Mouse (Mus musculus): ENCODE measurements around the gene Zfp444.

Zfp444 gene

GRCm38 (mm10) chr7:6172006-6172649 is at the start of gene Zfp444:
TSS of gene Zfp444 (plus strand) at chr7:6172226.
- in situ Hi-C loops (cut with MboI; ENCODE audit: low pct_unique_long_range_greater_than_20kb in 1 of 2, low sequenced_read_pairs in 2 of 2, unreplicated experiment in 1 of 2) = no loop called here

GRCm38 (mm10) chr7:6126690-6127448 is 45.2 kb upstream of the Zfp444 start:
- in situ Hi-C loops (cut with MboI; ENCODE audit: low pct_unique_long_range_greater_than_20kb in 1 of 2, low sequenced_read_pairs in 2 of 2, unreplicated experiment in 1 of 2) = loop anchor here (5.0 to 25.0 kb wide), 3 partner anchors 60 to 1015 kb away; partner anchors contain the start of gene Rfpl4 (in 1 of the 2)

GRCm38 (mm10) chr7:6130346-6130745 is 41.7 kb upstream of the Zfp444 start:
- in situ Hi-C loops (cut with MboI; ENCODE audit: low pct_unique_long_range_greater_than_20kb in 1 of 2, low sequenced_read_pairs in 2 of 2, unreplicated experiment in 1 of 2) = loop anchor here in 1 of 2 experiments (25.0 kb wide), 1 partner anchor 1018 kb away; the partner anchor contains the start of gene Rfpl4

GRCm38 (mm10) chr7:6132646-6133045 is 39.4 kb upstream of the Zfp444 start:
- in situ Hi-C loops (cut with MboI; ENCODE audit: low pct_unique_long_range_greater_than_20kb in 1 of 2, low sequenced_read_pairs in 2 of 2, unreplicated experiment in 1 of 2) = loop anchor here in 1 of 2 experiments (25.0 kb wide), 1 partner anchor 1020 kb away; the partner anchor contains the start of gene Rfpl4

GRCm38 (mm10) chr7:6136497-6136896 is 35.5 kb upstream of the Zfp444 start:
- in situ Hi-C loops (cut with MboI; ENCODE audit: low pct_unique_long_range_greater_than_20kb in 1 of 2, low sequenced_read_pairs in 2 of 2, unreplicated experiment in 1 of 2) = loop anchor here in 1 of 2 experiments (25.0 kb wide), 1 partner anchor 1024 kb away; the partner anchor contains the start of gene Rfpl4

GRCm38 (mm10) chr7:6139295-6139694 is 32.7 kb upstream of the Zfp444 start:
- in situ Hi-C loops (cut with MboI; ENCODE audit: low pct_unique_long_range_greater_than_20kb in 1 of 2, low sequenced_read_pairs in 2 of 2, unreplicated experiment in 1 of 2) = loop anchor here in 1 of 2 experiments (25.0 kb wide), 1 partner anchor 1027 kb away; the partner anchor contains the start of gene Rfpl4

- in situ Hi-C loops (cut with MboI; ENCODE audit: low pct_unique_long_range_greater_than_20kb in 1 of 2, low sequenced_read_pairs in 2 of 2, unreplicated experiment in 1 of 2) = loop anchor here in 1 of 2 experiments (25.0 kb wide), 1 partner anchor 1032 kb away; the partner anchor contains the start of gene Rfpl4
Observed at GRCm38 (mm10) chr7:6143991-6144531, 28.0 kb upstream of the Zfp444 start.

- in situ Hi-C loops (cut with MboI; ENCODE audit: low pct_unique_long_range_greater_than_20kb in 1 of 2, low sequenced_read_pairs in 2 of 2, unreplicated experiment in 1 of 2) = loop anchor here in 1 of 2 experiments (25.0 kb wide), 1 partner anchor 1033 kb away; the partner anchor contains the start of gene Rfpl4
Observed at GRCm38 (mm10) chr7:6145423-6146188, 26.4 kb upstream of the Zfp444 start.

GRCm38 (mm10) chr7:6146194-6146981 is 25.6 kb upstream of the Zfp444 start:
- in situ Hi-C loops (cut with MboI; ENCODE audit: low pct_unique_long_range_greater_than_20kb in 1 of 2, low sequenced_read_pairs in 2 of 2, unreplicated experiment in 1 of 2) = loop anchor here in 1 of 2 experiments (25.0 kb wide), 1 partner anchor 1034 kb away; the partner anchor contains the start of gene Rfpl4

GRCm38 (mm10) chr7:6146982-6147325 is 25.1 kb upstream of the Zfp444 start:
- in situ Hi-C loops (cut with MboI; ENCODE audit: low pct_unique_long_range_greater_than_20kb in 1 of 2, low sequenced_read_pairs in 2 of 2, unreplicated experiment in 1 of 2) = loop anchor here in 1 of 2 experiments (25.0 kb wide), 1 partner anchor 1035 kb away; the partner anchor contains the start of gene Rfpl4

- in situ Hi-C loops (cut with MboI; ENCODE audit: low pct_unique_long_range_greater_than_20kb in 1 of 2, low sequenced_read_pairs in 2 of 2, unreplicated experiment in 1 of 2) = loop anchor here in 1 of 2 experiments (25.0 kb wide), 1 partner anchor 1035 kb away; the partner anchor contains the start of gene Rfpl4
Observed at GRCm38 (mm10) chr7:6147688-6148087, 24.3 kb upstream of the Zfp444 start.

- in situ Hi-C loops (cut with MboI; ENCODE audit: low pct_unique_long_range_greater_than_20kb in 1 of 2, low sequenced_read_pairs in 2 of 2, unreplicated experiment in 1 of 2) = no loop called here
Observed at GRCm38 (mm10) chr7:6151266-6151665, 20.8 kb upstream of the Zfp444 start.

GRCm38 (mm10) chr7:6152036-6152435 is 20.0 kb upstream of the Zfp444 start:
- in situ Hi-C loops (cut with MboI; ENCODE audit: low pct_unique_long_range_greater_than_20kb in 1 of 2, low sequenced_read_pairs in 2 of 2, unreplicated experiment in 1 of 2) = no loop called here

- in situ Hi-C loops (cut with MboI; ENCODE audit: low pct_unique_long_range_greater_than_20kb in 1 of 2, low sequenced_read_pairs in 2 of 2, unreplicated experiment in 1 of 2) = no loop called here
Observed at GRCm38 (mm10) chr7:6153131-6153530, 18.9 kb upstream of the Zfp444 start.

GRCm38 (mm10) chr7:6154164-6154563 is 17.9 kb upstream of the Zfp444 start:
- in situ Hi-C loops (cut with MboI; ENCODE audit: low pct_unique_long_range_greater_than_20kb in 1 of 2, low sequenced_read_pairs in 2 of 2, unreplicated experiment in 1 of 2) = no loop called here

GRCm38 (mm10) chr7:6155031-6155872 is 16.8 kb upstream of the Zfp444 start:
- in situ Hi-C loops (cut with MboI; ENCODE audit: low pct_unique_long_range_greater_than_20kb in 1 of 2, low sequenced_read_pairs in 2 of 2, unreplicated experiment in 1 of 2) = no loop called here
